Mouse (Mus musculus) lung, adult 2 months (tissue): Measurements from ENCODE around the gene Fscn1. TPM values are rescaled to one million over a fixed set of nuclear protein-coding genes. Genes with fewer than 3 reads are reported as not detected.

ENCODE experiments used
- DNase-seq: peaks from one replicate; pipeline ENCODE4 v3.0.0; 2022
- H3K4me1 ChIP-seq: fragments of 200-500 bp; 2 replicates; pipeline ENCODE4 v1.6.1; 2011; ENCODE audit warnings: low read length; ENCODE audit not compliant: control insufficient read depth, insufficient read depth
- H3K4me3 ChIP-seq: fragments of 200-500 bp; replicated peaks from 2 replicates; pipeline ENCODE3; 2011; ENCODE audit warnings: low read depth, mild to moderate bottlenecking, control low read depth, low read length; ENCODE audit errors: extremely low read depth
- CTCF ChIP-seq: fragments of 200-500 bp; IDR thresholded peaks from 2 replicates; pipeline ENCODE4 v1.5.1; 2011; ENCODE audit warnings: mild to moderate bottlenecking, low read length, control low read depth; ENCODE audit not compliant: insufficient read depth
- POLR2A ChIP-seq: fragments of 200-500 bp; IDR thresholded peaks from 2 replicates; pipeline ENCODE4 v1.6.1; 2011; ENCODE audit warnings: low read depth, mild to moderate bottlenecking, control low read depth, low read length, borderline replicate concordance; ENCODE audit errors: extremely low read depth
- WGBS: fragments of 180-500 bp; shearing (Covaris S2); methylation state at CpG from one replicate; pipeline ENCODE4 v1.1.7; 2018; 5-methylcytosine and 5-hydroxymethylcytosine counted together
- polyA plus RNA-seq: library from polyadenylated mRNA; depleted of rRNA; stranded (reverse); fragments of >200 nt; gene quantifications from 2 replicates; pipeline ENCODE4 v1.2.3, GENCODE M21; 2012

Gene Fscn1
- polyA plus RNA-seq, 1 experiment: 21.0 TPM

DNA sequence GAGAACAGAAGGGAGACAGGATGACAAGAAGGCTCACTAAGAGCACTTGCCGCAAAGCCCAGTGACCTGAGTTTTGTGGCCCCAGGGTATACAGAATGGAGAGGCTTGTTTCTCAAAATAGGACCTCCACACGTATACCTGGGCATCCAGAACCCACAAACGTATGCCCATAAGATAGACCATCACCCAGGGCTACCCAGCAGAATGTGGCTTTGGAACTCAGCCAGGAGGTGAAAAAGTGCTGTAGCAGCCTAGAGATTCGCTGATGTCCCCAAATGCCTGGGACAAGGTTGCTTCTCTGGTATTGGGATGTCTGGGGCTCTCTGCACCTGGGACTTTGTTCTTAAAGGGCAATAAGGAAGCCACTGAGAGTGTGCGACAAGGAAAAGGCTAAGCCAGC is 37.9 kb upstream of the Fscn1 start:
- Histone ChIP-seq H3K4me1 (peaks cover 13% of the 10 kb centered on the region), H3K4me3 (no peak overlapping the region)
- 77% methylated on average over 5 of the region's 5 CpGs for WGBS
- TF ChIP-seq CTCF (no peak), POLR2A (no peak)
- no peak for DNase-seq

DNA sequence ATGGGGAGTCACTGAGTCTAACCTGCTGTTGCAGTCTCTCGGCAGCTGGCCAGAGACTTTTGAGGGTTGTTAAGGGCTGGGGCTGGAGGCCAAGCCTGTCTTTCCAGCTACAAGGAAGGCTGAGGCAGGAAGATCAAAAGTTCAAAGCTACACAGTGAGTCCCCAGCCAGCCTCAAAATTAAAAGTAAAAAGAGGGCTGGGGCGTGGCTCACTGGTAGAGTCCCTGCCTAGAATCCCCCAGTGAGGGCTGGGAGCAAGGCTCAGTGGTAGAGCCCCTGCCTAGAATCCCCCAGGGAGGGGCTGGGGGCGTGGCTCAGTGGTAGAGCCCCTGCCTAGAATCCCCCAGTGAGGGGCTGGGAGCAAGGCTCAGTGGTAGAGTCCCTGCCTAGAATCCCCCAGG is 36.4 kb upstream of the Fscn1 start:
- 81% methylated on average over 3 of the region's 3 CpGs for WGBS
- DNase-seq: no peak
- TF ChIP-seq POLR2A (no peak), CTCF (no peak)
- no peak overlapping the region for H3K4me3 ChIP-seq
- peaks cover 15% of the 10 kb centered on the region for H3K4me1 ChIP-seq

DNA sequence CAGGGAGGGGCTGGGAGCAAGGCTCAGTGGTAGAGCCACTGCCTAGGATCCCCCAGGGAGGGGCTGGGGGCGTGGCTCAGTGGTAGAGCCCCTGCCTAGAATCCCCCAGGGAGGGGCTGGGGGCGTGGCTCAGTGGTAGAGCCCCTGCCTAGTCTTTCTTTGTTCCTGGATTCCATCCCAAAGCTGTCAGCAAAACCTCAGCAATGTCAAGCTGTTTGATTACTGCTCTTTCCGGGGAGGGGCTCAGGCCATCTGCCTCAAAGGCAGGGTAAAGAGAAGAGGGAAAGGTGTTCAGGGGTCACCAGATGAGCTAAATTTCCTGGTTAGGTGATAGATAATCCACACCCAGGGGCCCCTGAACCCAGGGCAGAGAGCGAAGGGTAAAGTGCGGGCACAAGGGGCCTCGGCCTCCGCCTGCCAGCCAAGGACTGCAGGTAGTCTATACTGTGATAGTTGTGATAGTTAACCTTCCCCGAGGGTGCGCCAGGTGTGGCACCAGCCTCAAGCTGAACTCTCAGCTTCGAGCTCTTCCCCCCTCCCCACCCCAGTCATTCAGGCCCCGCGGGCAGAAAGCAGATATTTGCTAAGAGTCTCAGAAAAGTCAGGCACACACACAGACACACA is 35.7 kb upstream of the Fscn1 start:
- TF ChIP-seq POLR2A (no peak), CTCF (no peak)
- no peak for DNase-seq
- H3K4me3 ChIP-seq: no peak overlapping the region
- peaks cover 16% of the 10 kb centered on the region for H3K4me1 ChIP-seq
- WGBS: 76% methylated on average over 12 of the region's 12 CpGs

DNA sequence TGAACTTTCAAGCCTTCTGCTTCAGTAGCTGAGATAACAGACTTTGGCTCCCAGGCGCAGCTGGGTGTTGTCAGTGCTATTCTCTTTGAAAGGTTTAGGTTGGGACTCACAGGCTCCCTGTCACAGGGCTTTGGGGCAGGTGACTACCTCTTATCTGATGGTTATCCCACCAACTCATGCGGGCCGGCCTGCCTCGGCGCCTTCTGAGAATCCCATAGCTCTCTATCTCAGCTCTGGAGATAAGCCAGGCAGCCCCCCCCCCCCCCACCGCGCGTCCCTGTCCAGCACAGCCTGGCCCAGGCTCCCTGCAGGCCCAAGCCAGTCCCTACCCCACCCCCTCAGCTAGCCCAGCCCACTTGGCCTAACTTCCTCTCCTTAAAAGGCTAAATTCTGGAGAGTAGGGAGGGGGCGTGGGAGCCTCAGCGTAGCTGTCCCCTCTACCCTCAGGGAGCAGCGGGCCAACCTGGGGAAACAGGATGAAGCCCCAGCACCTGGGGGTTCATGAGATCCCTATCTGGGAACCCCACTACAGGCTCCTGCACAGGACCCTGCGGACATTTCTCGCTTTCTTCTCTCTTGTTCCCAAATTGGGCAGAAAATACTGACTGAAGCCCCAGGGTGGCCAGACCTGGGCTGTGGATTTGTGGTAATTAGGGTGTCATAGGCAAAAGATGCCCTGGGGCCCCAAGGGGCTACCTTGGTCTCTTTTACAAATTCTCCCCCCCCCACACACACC is 33.8 kb upstream of the Fscn1 start:
- DNase-seq: peak; percentile 33
- WGBS: 27% methylated on average over 13 of the region's 13 CpGs
- H3K4me3 ChIP-seq: no peak overlapping the region

DNA sequence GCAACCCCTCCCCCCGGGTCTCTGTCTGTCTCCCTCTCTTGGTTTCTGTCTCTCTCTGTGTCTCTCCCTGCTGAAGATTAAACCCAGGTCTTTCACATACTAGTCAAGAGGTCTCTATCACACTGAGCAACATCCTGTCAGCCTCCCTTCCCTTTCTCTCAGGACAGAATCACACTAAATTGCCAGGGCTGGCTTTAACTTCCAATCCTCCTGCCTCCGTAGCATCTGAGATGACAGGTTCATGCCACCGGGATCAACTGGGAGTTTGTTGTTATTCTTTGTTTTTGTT is 33.3 kb upstream of the Fscn1 start:
- WGBS: 30% methylated on average over 3 of the region's 3 CpGs

More for the DNA sequence above, 33.8 kb upstream of the Fscn1 start:
- TF ChIP-seq POLR2A (no peak), CTCF (no peak)
- peaks cover 9% of the 10 kb centered on the region for H3K4me1 ChIP-seq

DNA sequence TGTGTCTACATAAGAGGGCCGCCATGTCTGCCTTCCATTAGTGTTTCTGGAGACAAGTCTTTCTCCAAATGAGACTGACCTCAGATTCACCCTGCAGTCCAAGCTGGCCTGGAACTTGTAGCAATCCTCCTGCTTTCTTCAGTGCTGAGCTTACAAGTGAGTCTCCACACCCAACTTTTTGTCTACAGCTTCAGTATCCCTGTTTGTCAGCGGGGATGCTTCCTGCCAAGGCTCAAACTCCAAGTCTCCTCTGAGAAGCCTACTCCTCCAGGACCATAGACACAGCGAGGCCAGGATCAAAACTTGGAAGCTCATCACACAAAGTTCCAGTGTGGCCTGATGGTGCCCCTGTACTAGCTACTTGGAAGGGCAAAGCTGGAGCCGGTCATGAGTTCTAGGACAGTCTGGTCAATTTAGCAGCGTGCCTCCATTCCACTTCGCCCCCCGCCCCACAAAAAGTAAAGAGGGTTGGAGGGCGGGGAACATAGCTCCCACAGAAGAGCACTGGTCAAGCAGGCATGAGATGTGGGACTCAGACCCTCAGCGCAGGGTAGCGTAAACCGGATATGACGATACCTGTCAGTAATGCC is 32.7 kb upstream of the Fscn1 start:
- H3K4me1 ChIP-seq: peaks cover 3% of the 10 kb centered on the region
- no peak overlapping the region for H3K4me3 ChIP-seq
- TF ChIP-seq CTCF (no peak), POLR2A (no peak)
- 92% methylated on average over 12 of the region's 12 CpGs for WGBS
- DNase-seq: no peak

More for the DNA sequence above, 33.3 kb upstream of the Fscn1 start:
- H3K4me1 ChIP-seq: peaks cover 4% of the 10 kb centered on the region
- TF ChIP-seq CTCF (no peak), POLR2A (no peak)
- H3K4me3 ChIP-seq: no peak overlapping the region
- no peak for DNase-seq

DNA sequence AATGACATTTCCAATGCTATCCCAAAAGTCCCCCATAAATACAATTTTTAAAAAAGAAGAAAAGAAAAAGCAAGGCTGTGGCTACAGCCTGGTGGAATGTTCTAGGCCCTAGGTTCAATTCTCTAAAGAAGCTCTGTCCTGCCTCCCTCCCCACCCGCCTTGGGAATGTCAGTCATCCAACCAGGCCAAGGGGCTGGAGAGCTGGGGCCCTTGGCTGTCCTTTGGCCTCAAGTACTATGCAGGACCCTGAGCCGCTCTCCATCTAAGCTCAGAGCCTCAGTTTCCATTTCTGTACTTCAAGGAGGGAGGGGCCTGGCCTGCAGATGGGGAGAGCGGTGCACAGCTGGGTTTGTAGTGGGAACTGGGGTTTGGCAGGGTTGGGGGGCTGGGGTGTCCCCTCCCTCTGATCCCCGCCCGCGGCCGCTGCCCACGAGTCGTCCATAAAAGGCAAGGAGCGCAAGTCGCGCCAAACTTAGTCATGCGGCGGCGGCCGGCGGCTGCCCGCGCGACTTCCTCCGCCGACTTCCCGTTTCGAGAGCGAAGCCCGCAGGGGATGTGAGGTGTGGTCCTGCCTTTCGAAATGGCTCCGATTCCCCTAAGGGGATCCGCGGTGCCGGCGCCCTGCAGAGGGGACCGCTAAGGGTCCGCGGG is 31.3 kb upstream of the Fscn1 start:
- 1% methylated on average over 35 of the region's 35 CpGs for WGBS
- no peak for TF ChIP-seq CTCF
- peak; percentile 68; the same call in 1 of the 2 replicates for TF ChIP-seq POLR2A
- peaks cover 3% of the 10 kb centered on the region for H3K4me1 ChIP-seq

DNA sequence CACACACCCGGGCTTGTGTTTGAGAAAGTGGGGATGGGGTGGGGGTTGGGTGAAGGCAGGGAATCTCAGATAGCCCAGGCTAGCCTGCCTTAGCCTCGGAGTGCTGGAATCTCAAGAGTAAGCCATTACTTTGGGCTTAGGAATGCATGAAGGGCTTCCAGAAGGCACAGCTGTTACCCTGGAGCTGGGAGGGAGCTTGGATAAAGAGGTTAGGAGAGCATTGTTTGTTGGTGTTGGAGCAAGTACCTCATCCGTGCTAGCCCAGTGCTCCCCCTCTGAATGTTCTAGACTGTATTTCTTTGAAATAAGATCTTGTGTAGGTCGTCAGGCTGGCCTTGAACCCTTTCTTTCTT is 30.8 kb upstream of the Fscn1 start:
- Histone ChIP-seq H3K4me1 (peaks cover 3% of the 10 kb centered on the region), H3K4me3 (peak overlapping the region; percentile 59)
- TF ChIP-seq POLR2A (no peak), CTCF (no peak)
- DNase-seq: no peak
- WGBS: 10% methylated on average over 4 of the region's 4 CpGs

More for the DNA sequence above, 31.3 kb upstream of the Fscn1 start:
- DNase-seq: peak; percentile 82
- peak overlapping the region; percentile 60 for H3K4me3 ChIP-seq

DNA sequence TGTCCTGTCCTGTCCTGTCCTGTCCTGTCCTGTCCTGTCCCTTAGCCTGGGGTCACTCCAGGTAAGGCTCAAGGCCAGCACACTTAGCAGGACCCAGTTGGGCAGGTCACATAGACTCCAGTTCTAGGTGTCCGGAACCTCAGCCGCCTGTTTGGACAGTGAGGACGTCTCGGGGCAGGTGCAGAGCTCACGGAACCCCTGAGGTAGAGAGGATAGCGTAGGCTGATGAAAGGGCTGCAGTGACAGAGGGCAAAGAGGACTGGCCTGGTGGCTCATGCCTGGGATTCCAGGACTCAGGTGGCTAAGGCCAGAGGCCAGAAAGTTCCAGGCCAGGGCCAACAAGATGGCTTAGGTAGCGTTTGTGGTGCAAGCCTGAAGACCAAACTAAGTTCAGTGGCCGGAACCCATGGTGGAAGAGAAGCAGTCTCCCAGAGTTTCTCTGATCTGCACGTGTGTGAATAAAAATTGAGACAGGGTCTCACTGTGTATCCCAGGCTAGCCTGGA is 28.9 kb upstream of the Fscn1 start:
- WGBS: 88% methylated on average over 9 of the region's 9 CpGs
- H3K4me1 ChIP-seq: peaks cover 8% of the 10 kb centered on the region
- DNase-seq: peak; percentile 20
- TF ChIP-seq CTCF (no peak), POLR2A (no peak)
- H3K4me3 ChIP-seq: no peak overlapping the region

DNA sequence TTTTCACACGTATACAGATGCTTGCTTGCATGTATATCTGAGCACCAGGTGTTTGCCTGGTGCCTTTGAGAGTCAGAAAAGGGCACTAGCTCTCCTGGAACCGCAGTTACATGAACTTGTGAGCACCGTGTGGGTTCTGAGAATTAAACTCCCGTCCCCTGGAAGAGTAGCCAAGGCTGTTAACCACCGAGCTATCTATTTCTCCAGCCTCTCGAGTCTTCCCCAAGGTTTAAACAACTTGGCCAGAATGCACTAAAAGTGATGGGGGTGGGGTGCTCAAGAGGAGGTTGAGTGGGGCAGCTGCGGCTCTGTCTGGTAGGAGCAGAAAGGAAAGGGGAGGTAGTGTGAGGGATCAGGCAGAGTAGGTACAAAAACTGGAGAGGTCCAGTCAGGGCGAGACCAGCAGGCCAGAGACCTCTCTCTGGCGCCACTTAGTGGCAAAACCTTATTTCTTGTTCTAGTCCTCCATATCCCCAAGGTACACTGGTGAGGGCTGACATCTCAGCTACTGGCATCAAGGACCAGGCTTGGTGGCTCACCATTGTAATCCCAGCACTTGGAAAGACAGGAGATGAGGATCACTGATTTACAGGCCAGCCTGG is 28.0 kb upstream of the Fscn1 start:
- Histone ChIP-seq H3K4me3 (peak overlapping the region; percentile 4), H3K4me1 (peaks cover 8% of the 10 kb centered on the region)
- DNase-seq: peak; percentile 72
- WGBS: 18% methylated on average over 9 of the region's 9 CpGs
- TF ChIP-seq CTCF (peak; percentile 86), POLR2A (no peak)
